Mouse (Mus musculus): ENCODE measurements around the gene Sde2.

DNA sequence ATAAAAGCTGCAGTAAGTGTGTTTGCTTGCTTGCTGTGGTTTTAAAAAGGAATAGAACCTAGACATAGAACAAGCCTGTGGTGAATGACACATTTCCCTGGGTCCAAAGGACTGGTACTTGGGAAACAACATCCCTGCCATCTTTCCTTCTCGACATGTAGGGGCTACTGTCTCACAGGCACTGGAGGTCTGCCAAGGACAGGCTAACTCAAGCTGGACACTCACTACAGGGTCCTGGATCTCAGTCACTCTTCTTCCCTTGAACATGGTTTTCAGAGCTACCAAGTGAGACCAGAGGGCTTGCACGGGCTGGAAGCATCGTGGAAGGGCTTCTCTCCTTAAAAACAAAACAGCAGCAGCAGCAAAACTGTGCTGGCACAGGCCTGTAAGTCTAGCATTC, 27.2 kb upstream of the Sde2 start:
- TF ChIP-seq CTCF (IDR thresholded peaks at IDR 0.05; ENCODE audit: insufficient read depth, low read length) (no peak), POLR2A (IDR thresholded peaks at IDR 0.05; ENCODE audit: borderline replicate concordance, extremely low read depth, low read depth, low read length) (no peak)
